Mouse (Mus musculus) thymus, postnatal 10 days (tissue): ENCODE results near the gene Cd151.

Experiments used
- DNase-seq, 2 experiments: peaks; one replicate each; pipeline ENCODE4 v3.0.0; 2021; ENCODE audit warnings: low spot score in 2 of 2

The Cd151 gene

DNA sequence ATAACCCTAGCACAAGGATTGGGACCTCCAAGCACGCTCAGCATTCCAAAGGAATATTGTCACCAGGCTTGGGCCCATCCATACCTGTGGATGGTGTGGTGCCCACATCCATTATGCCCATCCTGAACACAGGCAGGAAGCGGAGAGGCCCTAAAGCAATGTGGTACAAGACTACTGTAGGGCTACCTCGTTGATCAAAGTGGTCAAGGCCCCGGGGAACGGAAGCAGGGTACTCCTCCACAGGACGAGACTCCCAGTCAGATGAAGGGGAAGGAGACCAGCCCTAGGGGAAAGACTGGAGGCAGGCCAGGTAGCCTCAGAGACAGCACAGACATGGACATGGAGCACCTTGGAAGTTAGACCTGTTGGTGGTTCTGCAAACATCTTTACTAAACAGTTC lies 5.6 kb downstream of the Cd151 start:
- no peak for DNase-seq

DNA sequence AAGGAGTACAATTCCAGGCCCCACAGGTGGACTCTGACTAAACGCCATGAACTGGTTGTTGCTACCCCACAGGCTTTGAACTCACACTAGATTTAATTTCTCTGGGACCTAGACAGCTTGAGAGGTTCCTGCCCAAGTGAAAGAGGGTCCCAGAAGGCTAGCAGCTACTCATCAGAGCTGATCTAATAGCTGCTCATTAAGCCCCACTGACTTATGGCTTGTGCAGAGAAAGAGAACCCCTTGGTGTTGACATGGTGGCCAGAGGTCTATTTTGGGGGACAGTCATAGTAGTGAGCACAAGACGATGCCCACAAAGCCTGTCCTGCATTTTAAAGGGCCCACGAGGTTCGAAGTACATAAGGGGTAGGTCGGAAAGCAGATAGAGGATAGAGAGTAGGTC lies 7.0 kb downstream of the Cd151 start:
- DNase-seq: no peak

DNA sequence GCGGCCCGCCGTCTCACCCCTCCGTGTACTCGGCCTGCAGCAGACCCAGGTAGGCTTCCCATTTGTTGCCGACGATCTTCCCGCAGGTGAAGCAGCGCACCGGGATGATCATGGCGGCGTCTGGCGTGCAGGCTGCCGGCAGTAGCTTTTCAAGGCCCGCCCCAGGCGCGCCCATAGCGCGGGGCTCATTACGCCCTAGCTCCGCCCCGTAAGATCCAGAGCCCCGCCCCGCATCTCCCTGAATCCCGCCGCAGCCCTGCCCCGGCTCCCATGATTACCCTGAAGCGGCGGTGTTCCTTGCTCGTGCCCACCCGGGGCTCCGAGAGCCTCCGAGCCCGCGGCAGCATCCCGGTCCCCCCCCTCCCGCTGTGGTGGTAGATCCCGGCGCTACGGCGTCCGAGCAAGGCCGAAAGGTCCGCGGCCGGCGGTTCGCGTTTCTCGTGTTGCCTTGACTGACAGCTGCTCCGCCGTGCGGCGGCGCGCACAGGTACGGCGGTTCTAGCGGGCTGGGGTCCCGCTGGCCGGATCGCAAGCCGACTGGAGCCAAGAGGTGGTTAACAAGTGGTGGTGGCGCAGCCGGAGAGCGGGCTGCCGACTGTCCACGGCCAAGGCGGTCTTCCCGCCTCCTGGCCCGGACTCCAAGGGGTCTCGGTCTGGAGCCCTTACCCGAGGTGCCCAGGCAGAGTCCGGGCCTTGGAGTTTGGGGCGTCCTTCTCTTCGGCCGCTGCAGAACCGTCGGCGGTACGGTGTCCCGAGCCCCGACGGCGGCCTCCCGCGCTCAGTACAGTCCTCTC lies 8.0 kb downstream of the Cd151 start, which contains the start of the genes Polr2l and Tspan4:
Gene Polr2l (minus strand): TSS at position 122 of the 794 bp plus-strand sequence.
Gene Tspan4 (plus strand): TSS at position 230 of the 794 bp plus-strand sequence.
- DNase-seq: peak; percentile 79 to 86

DNA sequence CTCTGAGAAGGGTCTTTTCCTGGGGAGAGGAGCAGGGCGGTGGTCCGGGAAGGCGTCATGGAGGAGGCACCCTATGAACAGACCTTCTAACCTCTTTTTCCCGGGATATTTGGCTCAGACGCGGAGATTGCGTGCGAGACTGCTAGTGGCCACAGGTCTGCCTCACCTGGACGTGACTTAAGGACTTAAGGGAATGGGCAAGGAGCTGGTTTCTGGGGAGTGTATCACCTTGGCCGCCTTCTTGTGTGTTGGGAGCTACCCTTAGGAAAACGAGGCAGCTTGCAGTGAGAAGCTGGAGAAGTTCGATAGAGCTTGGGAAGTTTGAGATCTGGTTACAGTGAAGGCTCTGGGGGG lies 8.6 kb downstream of the Cd151 start:
- no peak for DNase-seq

DNA sequence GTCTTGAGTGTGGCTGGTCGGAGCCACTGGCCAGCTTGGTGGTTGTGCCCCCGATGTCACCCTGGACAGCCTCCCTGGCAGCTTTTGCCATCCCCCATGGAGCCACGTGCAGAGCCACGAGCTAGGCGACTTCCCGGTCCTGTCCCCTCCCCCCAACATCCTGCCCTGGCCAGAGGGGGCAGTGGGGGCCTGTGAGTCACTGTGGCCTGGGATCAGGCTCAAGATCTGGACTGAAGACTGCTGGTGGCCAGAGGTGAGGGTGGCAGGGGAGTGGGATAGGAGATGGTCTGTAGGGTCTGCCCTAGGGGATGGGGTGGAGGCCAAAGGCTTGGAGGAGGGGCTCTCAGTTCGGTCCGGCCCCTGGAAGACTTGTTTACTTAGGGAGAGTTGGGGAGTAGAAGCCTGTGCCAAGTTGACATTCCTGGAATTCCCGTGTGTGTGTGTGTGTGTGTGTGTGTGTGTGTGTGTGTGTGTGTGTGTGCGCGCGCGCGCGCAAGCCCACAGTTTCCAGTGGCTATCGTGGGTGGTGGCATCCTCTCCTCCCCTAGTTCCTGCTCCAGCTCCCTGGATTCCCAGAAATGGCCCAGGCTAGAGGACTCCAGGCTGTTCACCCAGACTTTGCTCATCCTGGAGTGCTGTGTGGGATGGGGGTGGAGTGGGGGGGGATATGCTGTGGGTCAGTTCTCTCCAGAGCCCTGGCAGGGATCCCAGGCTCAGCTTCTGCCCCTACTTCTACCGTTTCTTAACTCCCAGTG lies 9.2 kb downstream of the Cd151 start:
- no peak for DNase-seq

DNA sequence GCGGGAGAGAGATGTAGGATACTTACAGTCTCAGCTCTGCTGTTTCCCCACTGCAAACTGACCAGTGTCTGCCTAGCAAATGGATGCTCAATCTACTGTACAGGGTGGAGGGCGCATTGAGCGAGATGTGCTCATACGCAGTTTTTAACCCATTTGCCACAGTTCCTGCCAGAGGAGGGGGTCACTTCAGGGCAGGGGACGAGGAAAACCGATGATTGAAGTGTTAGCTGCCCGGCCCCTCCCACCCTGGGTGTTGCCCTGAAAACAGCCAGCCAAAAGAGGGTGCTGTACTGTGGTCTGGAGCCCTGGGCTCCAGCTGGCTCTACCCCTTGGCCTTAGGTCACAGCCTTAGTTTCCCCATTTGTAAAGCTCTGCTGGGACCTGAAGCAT lies 9.8 kb downstream of the Cd151 start:
- no peak for DNase-seq

DNA sequence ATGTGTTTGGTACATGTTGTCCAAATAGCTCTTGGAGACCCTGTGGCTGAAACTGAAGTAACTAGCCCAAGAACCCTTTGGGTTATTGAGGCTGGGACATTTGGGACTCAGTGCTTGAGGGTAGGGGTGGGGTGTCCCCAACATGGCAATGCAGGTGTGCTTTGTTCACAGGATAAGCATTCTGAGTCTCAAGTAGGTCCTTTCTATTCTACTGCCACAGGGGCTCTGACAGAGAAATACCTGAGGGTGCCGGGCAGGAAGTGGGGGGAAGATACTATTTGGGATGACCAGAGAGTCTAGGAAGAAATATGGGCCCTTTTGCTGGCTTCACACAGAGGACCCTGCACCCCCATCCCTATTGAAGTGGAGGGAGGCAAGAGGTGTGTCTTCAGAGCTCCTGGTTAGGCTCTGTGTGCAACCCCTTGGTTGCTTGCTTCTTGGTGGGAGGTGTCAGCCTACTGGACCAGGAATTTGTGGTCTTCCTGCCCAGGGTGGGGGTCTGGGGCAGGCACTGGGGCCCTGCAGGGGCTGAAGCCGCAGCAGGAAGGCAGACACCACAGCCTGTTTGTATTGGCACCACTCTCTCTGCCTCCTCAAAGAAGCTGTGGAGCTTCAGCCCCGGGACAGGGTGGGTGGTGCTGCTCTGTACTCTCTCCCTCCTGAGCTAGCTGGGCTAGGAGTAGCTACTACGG lies 10.5 kb downstream of the Cd151 start:
- no peak for DNase-seq

DNA sequence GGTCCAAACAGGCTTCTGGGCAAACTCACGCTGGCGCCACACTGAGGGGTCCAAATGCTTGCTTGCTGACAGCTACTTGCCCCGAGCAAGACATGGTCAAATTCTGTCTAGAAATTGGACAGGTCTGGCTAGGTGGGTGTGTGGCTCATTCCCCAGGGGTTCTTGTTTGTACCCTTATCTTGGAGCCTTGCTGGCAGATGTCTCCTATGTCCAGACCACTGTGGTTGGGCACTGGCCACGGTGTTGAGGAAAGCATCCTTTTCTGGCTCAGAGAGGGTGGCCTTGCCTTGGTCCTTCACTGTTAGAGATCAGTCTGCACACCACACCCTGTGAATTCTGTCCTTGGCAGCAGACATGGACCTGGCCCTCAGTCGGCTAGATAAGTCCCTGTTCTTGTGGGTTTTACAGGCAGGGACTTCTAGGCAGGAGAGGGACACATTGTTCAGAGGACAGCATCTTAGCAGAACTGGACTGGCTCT lies 11.1 kb downstream of the Cd151 start:
- DNase-seq: no peak

DNA sequence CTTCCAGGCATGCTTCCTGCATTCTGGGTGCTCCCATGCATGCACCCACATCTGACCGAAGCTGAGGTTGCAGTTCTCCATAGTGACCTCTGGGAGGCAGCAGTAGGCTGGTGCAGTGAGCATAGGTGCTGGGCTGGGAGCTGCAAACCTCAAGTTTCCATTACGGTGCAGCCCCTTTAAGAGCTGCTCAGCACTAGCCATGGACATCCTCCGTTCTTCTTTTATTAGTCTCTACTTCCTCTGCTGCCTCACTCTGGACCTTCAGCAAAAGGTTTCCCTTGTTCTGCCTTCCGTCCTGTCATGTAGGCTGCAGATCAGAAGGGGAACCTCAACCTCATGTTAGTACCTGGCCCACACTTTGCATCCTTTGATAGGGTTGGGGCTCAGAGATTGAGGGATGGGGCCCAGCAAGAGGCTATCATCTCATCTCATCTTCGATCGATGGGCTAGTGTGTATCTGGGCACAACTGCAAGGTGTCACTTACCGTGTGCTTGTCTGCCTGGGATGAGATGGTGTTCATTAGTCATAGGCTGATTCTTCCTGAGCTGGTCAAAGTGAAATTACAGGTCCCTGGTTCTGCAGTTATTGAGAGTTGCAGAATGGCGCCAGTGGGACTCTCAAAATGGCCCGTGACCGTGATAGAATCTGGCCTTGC lies 13.8 kb downstream of the Cd151 start:
- peak; percentile 50 to 77 for DNase-seq

DNA sequence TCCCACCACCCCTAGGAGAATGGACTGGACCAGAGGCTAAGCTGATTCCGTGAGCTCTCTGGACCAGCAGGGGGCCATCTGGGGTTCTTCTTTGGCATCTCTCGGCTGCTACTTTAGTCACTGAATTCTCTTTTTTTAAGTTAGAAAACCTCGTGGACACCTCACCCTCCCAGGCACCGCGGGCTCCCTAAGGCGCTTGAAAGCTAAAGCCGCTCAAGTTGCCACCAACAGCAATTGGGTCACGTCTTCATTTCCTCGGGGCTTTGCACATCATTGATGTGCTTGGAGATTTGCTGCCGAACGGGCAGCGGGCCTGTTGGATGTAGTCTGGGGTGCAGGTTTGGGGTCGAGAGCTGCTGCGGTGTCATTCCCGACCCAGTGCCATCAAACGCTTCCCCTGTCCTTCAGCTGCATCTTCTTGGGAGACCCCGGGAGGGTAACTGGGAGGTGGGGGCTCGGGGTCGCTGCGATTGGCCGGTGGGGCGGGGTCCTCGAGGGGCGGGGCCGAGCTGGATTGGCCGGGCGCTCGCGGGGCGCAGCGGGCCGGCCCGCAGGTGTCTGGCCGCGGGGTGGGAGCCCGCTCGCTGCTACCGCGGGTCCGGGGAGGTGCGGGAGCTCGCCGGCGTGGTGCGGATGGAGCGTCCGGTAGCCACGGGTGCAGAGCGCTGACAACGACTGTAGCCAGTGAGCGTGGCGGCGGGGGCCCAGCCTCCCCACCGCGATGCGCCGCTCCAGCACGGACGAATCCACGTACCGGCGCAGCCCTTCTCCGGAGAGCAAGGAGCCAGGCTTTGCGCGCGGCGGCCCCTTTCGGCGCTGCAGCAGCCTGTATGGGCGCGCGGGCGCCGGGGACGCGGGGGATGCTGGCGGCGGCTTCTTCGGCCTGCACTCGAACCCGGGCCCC lies 14.6 kb downstream of the Cd151 start:
- no peak for DNase-seq

DNA sequence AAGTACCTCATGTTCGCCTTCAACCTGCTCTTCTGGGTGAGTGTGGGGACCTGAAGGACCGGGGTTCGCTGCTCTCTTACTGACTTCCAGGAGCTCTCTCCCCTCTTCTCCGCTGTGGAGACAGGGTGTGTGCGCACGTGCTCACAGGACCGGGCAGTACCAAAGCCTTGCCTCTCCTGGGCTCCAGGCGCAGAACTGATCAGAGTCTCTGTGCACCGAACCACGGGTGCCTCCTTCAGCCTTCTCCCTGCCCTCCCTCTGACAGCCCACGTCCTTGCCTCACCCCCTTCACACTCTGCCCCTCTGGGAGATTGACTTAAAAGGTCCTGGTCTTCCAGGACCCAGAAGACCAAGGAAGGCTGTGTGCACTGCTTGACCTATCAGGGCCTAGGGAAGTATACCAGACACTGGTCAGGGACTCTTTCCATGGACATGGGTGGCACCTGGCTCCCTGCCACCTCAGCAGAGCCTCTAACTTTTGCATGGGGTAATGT lies 15.4 kb downstream of the Cd151 start:
- DNase-seq: no peak

DNA sequence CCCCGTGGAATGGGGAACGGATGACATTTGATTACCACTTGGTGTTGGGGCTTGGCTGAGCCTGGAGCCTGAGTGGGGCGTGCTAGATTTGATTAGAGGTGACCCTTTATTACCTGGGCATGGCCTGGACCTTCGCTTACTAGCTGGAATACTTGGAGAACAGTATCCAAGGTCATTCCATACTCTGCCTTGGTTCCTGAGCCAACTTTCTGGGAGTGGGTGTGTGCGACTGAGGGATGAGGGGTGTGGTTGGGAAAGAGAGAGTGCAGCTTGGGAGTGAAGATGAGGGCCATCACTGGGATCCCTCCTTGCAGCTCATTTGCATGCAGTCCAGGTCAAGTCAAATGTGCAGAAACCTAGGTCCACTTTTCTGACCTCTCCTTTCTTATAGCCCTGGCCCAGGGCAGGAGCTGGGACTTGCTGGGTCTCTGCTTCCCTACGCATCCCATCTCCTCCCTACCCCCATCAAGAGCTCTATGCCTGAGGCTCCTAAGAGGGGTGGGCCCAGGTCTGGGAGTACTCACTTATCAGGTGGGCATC lies 16.0 kb downstream of the Cd151 start:
- DNase-seq: no peak

DNA sequence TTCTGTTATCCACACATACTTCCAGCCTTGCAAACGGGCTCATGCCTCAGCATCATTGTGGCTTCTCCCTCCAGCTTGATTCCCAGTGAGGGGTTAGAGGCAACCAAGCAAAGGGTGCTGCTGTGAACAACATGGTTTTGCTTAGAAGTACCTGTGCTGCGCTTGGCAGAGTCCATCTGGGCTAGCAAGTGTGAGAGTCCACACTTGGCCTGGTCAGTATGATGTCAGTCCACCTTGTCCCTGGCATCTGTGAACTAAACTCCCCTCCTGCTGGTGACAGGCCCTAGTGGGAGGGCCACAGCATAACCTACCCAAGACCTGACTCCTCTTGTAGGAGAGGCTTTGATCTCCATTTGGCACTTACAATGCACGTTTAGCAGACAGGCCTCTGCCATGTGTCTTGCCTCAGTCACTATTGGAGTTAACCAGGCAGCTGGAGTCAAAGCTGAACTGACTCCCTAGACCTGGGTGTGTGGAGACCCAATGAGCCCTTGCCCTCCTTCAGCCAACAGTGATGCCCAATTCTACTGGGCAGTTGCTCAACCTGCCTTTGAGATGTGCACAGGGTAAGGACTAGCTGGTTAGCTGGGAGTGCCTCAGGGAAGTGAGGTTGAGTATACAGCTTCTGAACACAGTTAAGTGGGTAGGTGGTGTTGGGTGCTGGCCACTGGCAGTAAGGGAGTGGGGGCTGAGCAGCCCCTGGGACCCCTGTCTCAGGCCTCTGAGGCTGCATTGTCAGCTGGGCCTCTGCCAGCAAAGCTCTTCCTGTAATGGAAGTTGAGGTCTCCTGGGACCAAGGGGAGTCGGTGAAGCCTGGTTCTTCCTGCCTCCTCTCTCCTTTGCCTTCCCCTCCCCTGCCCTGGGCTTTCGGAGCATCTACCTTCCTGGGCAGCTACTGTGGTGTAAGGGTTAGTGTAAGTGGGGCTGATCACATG lies 17.3 kb downstream of the Cd151 start:
- no peak for DNase-seq

DNA sequence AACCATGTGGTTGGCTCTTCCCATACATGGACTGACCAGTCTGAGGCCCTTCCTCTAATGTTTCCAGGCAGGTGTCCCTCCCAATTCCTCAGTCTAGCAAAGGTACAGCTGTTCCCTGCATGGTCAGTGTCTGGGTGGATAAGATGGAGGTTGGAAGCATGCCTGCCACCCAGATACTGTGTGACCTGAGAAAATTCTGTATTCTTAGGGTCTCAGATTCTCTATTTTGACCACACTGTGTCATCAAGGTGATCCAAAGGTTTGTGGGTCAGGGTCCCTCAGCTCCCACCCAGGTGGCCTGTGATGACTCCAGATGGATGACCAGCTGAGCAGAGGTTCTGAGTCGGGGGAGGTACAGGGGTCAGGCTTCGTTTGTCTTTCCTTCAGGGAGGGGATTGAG lies 18.0 kb downstream of the Cd151 start:
- no peak for DNase-seq

DNA sequence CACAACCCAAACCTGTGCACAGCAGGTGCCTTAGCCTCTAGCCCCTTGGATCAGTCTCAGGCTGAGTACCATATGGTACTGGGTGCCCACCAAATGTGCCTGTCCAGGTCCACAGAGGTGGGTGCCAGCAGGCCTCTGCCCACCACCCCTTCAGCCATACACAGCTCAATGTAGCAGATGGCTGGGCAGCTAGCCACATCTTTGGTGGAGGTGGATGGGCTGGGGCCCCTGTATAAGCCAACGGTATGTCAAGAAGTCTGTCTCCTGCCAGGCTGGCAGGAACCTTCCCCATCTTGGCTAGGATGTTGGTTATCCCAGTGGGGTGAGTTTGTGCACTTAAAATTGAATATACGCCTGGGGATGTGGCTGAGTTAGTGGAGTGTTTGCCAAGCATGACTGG lies 18.4 kb downstream of the Cd151 start:
- no peak for DNase-seq

DNA sequence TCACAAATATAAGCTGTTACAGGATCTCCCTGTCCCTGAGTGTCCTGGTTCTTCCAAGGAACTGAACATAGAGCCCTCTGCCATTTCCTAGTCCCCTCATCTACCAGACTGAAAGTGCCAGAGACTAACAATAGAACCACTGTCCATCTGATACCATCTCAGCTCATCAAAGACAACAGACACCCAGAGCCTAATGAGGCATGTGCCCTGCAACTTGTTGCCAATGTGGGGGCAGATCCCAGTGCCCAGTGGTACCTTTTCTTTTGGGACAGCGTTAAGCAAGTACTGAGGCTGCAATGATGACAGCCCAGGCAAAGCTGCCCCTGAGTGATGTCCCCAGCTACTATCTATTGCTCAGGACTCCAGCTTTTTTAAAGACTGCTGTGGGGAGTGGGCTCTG lies 19.0 kb downstream of the Cd151 start:
- no peak for DNase-seq

DNA sequence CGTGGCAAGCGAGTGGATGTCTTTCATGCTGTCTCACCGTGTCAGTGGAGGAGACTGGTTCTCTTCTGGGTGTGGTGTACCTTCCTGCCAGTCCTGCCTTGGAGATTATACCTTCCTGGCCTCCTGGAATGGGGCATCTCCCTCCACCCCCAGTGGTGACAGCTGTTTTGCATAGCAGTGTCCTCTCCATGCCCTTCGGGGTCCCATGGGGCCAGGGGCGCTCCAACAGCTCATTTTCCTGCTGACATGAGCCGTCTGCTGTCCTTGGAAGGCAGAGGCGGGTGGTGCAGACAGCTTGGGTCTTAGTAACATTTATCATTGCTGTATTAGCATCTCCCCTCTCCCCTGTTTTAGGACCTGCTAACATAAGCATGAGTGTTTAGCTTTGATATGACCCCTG lies 19.9 kb downstream of the Cd151 start:
- DNase-seq: no peak

DNA sequence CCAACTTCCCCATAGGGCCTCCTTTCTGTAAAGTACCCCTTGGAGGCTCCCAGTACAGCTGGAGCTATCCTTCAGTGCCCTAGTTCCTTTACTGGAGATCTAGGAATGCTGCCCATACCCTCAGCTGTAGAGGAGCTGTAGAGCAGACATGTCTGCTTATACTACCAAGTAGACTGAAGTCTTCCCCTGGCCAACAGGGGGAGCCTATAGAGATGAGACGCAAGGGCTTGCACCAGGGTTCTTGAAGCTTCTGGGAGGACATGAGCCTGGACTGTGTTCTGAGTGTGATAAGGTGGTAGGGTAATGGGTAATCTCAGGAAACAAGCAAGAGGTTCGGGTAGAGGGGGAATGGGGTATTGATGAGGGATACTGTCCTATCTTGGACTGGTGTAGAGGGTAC lies 24.0 kb downstream of the Cd151 start:
- DNase-seq: no peak

DNA sequence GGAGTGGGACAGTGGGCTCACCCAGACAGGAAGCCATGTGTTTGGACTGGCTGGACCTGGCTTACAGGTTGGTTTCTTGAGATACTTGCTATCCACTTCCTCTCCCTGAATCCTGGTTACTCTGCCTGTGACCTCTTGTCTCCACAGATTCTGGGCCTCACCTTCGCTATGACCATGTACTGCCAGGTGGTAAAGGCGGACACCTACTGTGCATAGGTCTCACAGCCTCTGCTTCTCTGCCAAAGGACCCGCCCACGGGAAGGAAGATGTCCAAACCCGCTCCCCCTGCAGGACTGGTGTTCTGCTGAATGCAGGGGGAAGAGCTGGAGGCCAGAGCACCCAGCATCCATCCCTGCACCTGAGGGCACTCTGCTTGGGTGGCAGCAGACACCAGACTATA lies 25.5 kb downstream of the Cd151 start:
- no peak for DNase-seq
